ENCODE assay signal across 30 mouse cellular contexts in the genomic region with DNA sequence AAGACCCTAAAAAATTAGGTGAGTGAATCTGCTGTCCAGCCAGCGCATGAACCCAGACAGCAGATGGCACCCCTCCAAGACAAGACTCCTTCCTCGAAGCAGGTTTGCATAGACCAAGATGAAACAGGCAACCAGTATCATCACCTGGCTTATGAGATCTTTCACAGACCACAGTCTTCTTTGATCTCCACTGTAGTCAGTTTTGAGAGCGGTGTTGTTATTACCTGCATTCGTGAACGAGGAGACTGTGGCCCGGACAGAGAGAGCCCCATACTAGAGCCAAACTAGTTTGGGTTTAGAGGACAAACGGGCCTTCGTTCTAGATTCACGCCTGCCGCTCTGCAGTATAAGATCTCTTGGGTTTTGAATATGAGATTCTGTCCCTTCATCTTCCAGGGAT. TPM values are rescaled to one million over a fixed set of nuclear protein-coding genes. Genes with fewer than 3 reads are reported as not detected.
DNase-seq lines count a peak whose midpoint lies in the region; ATAC-seq and TF ChIP-seq lines count a peak whose summit lies in the region.
"Had no signal": no experiment of that assay in that cellular context is flagged by ENCODE, and none has a peak within 500 bp of the region (broad histone marks: within the 10 kb centered on the region; RNA-seq: fewer than 3 reads in every experiment).

No protein-coding gene starts in this region.

- WGBS in hindbrain, postnatal 0 days, result 92% methylated on average over 10 of the region's 10 CpGs
- WGBS in hindbrain, embryonic 10.5 days, result 92% methylated on average over 10 of the region's 10 CpGs

- H3K27me3 ChIP-seq in hindbrain, postnatal 0 days (ENCODE audit: insufficient read depth, low read length), result no peaks in the 10 kb centered on the region
- no peaks in the 10 kb centered on the region for H3K27me3 ChIP-seq in hindbrain, embryonic 10.5 days (ENCODE audit: insufficient read depth, poor library complexity, severe bottlenecking)
- H3K27me3 ChIP-seq: heart, embryonic 12.5 days; heart, embryonic 15.5 days; intestine, embryonic 15.5 days; Patski had no signal

- no peaks in the 10 kb centered on the region; the same call in 1 of the 2 replicates for H3K4me1 ChIP-seq in hindbrain, postnatal 0 days (ENCODE audit: insufficient read depth, low read length)
- H3K4me1 ChIP-seq in hindbrain, embryonic 10.5 days (replicated peaks), result peaks cover 3% of the 10 kb centered on the region
- H3K4me1 ChIP-seq: heart, embryonic 12.5 days; heart, embryonic 15.5 days; intestine, embryonic 15.5 days had no signal

- H3K27ac ChIP-seq in hindbrain, postnatal 0 days, result no peak overlapping the region
- H3K27ac ChIP-seq in hindbrain, embryonic 10.5 days, result no peak overlapping the region
- H3K27ac ChIP-seq: heart, embryonic 15.5 days; hindbrain, embryonic 14.5 days; intestine, embryonic 15.5 days had no signal

- peak; percentile 34 to 39 for DNase-seq in cerebellum, postnatal 10 days
- DNase-seq in cerebellum, postnatal 25 days, result no peak
- no peak for DNase-seq in hindbrain, postnatal 0 days (ENCODE audit: low spot score)
- no peak for DNase-seq in hindbrain, embryonic 10.5 days (ENCODE audit: low spot score)
- DNase-seq in CD4-positive, CD25-positive, alpha-beta regulatory T cell, adult 2 months (ENCODE audit: low read depth, low spot score), result peak; percentile 16
- DNase-seq: adrenal gland, adult 2 months; adrenal gland, postnatal 14 days; cerebellum, adult 11 months; cerebellum, adult 2 months; cerebellum, adult 9-11 months; gastrocnemius, postnatal 25 days; heart, postnatal 10 days; heart, postnatal 36 days; kidney, adult 18-20 months had no signal

- no peak for ATAC-seq in hindbrain, postnatal 0 days
- ATAC-seq in activated CD4-positive, CD25-positive, alpha-beta regulatory T cell, adult 4 months, result peak; percentile 10
- ATAC-seq in megakaryocyte-erythroid progenitor cell, adult 5-6 weeks (replicated peaks; ENCODE audit: low FRiP score, low TSS enrichment, poor library complexity, severe bottlenecking), result no peak
- no peak for ATAC-seq in granulocyte monocyte progenitor cell, adult 5-6 weeks (replicated peaks; ENCODE audit: poor library complexity, severe bottlenecking)
- ATAC-seq: forebrain, embryonic 14.5 days; intestine, embryonic 15.5 days; Patski had no signal

- H3K9me3 ChIP-seq in hindbrain, postnatal 0 days (ENCODE audit: low read length), result no peaks in the 10 kb centered on the region
- no peaks in the 10 kb centered on the region for H3K9me3 ChIP-seq in hindbrain, embryonic 10.5 days
- H3K9me3 ChIP-seq: forebrain, embryonic 10.5 days; heart, embryonic 12.5 days; heart, embryonic 15.5 days; intestine, embryonic 15.5 days had no signal

- no peak overlapping the region for H3K4me3 ChIP-seq in hindbrain, postnatal 0 days (ENCODE audit: low read length)
- H3K4me3 ChIP-seq in hindbrain, embryonic 10.5 days, result no peak overlapping the region
- H3K4me3 ChIP-seq: forebrain, embryonic 10.5 days; heart, embryonic 12.5 days; heart, embryonic 15.5 days; intestine, embryonic 15.5 days had no signal

- H3K4me2 ChIP-seq in hindbrain, postnatal 0 days (ENCODE audit: low read depth, low read length), result no peak overlapping the region
- H3K4me2 ChIP-seq: heart, embryonic 12.5 days; heart, embryonic 15.5 days; hindbrain, embryonic 14.5 days; intestine, embryonic 15.5 days had no signal

- TF ChIP-seq CTCF in hindbrain, postnatal 0 days (IDR thresholded peaks at IDR 0.05; ENCODE audit: low read depth), result peak; percentile 33; the same call in 1 of the 2 replicates

- H3K36me3 ChIP-seq in hindbrain, postnatal 0 days (ENCODE audit: insufficient read depth, low read length), result no peaks in the 10 kb centered on the region
- H3K36me3 ChIP-seq in hindbrain, embryonic 10.5 days, result no peaks in the 10 kb centered on the region
- H3K36me3 ChIP-seq: forebrain, embryonic 10.5 days; heart, embryonic 12.5 days; heart, embryonic 15.5 days; intestine, embryonic 15.5 days had no signal

- no peak overlapping the region for H3K9ac ChIP-seq in hindbrain, postnatal 0 days (replicated peaks; ENCODE audit: low read length)
- H3K9ac ChIP-seq: heart, embryonic 12.5 days; heart, embryonic 15.5 days; hindbrain, embryonic 14.5 days; intestine, embryonic 15.5 days had no signal

RNA-seq across cellular contexts. Expression of a gene that starts 26.9 kb away (rescaled TPM):
- total RNA-seq in hindbrain, postnatal 0 days (2014; rRNA removed), result not detected in 2 replicates
- polyA plus RNA-seq in hindbrain, postnatal 0 days (2015; fragmentation: Nextera tagmentation; extraction: Ambion mirVana), result 0.33 TPM in 1 of 2 replicates, not detected in the other
- polyA plus RNA-seq in hindbrain, embryonic 10.5 days (2016; fragmentation: Nextera tagmentation; extraction: Ambion mirVana), result not detected in 2 replicates
- not detected for polyA plus RNA-seq in activated CD4-positive, CD25-positive, alpha-beta regulatory T cell, adult 4 months (2017; shearing (Covaris generic))
- total RNA-seq in megakaryocyte-erythroid progenitor cell, adult 5-6 weeks (2014; fragmentation: Nextera tagmentation), result not detected in 2 replicates
- not detected in 2 replicates for total RNA-seq in megakaryocyte-erythroid progenitor cell, adult 5-6 weeks (2017)
- total RNA-seq in granulocyte monocyte progenitor cell, adult 5-6 weeks (2014; fragmentation: Nextera tagmentation), result not detected in 2 replicates
- total RNA-seq in granulocyte monocyte progenitor cell, adult 5-6 weeks (2017), result not detected in 2 replicates
- total RNA-seq: adrenal gland, adult 2 months; adrenal gland, postnatal 14 days; ES-E14; gastrocnemius, adult 8-10 months; gastrocnemius, postnatal 25 days; heart, postnatal 10 days; heart, postnatal 36 days had no signal
- polyA plus RNA-seq: adrenal gland, adult 2 months; embryonic facial prominence, embryonic 11.5 days; embryonic facial prominence, embryonic 14.5 days; forebrain, embryonic 10.5 days; forebrain, embryonic 14.5 days; gonadal fat pad, adult 2 months; heart, embryonic 12.5 days; heart, embryonic 15.5 days; hindbrain, embryonic 11.5 days; hindbrain, embryonic 14.5 days; intestine, embryonic 15.5 days; Patski had no signal

RNA-seq across cellular contexts. Expression of a gene that starts 34.5 kb away (rescaled TPM):
- 25.5 and 31.6 TPM in 2 replicates for total RNA-seq in hindbrain, postnatal 0 days (2014; rRNA removed)
- 6.9 and 7.8 TPM in 2 replicates for polyA plus RNA-seq in hindbrain, postnatal 0 days (2015; fragmentation: Nextera tagmentation; extraction: Ambion mirVana)
- 10.2 and 11.5 TPM in 2 replicates for polyA plus RNA-seq in hindbrain, embryonic 10.5 days (2016; fragmentation: Nextera tagmentation; extraction: Ambion mirVana)
- polyA plus RNA-seq in activated CD4-positive, CD25-positive, alpha-beta regulatory T cell, adult 4 months (2017; shearing (Covaris generic)), result 10 to 100 TPM; 10.9 to 16.9 TPM
- 14.2 and 17.0 TPM in 2 replicates for total RNA-seq in megakaryocyte-erythroid progenitor cell, adult 5-6 weeks (2014; fragmentation: Nextera tagmentation)
- total RNA-seq in megakaryocyte-erythroid progenitor cell, adult 5-6 weeks (2017), result 12.2 and 18.0 TPM in 2 replicates
- 15.4 and 16.8 TPM in 2 replicates for total RNA-seq in granulocyte monocyte progenitor cell, adult 5-6 weeks (2014; fragmentation: Nextera tagmentation)
- total RNA-seq in granulocyte monocyte progenitor cell, adult 5-6 weeks (2017), result 13.7 and 15.0 TPM in 2 replicates

Comparison
In these comparisons a context has a peak if more than half of its experiments do, and no peak if none do; other contexts are left out.
1. DNase-seq: peak in cerebellum, postnatal 10 days (2 of 2) and CD4-positive, CD25-positive, alpha-beta regulatory T cell, adult 2 months (single experiment); none in cerebellum, postnatal 25 days (0 of 2), hindbrain, postnatal 0 days (single experiment) and hindbrain, embryonic 10.5 days (single experiment).